Mouse (Mus musculus) myocyte (in vitro differentiated cells): ENCODE data around the gene Rapgef5. TPM values are rescaled to one million over a fixed set of nuclear protein-coding genes. Genes with fewer than 3 reads are reported as not detected.

Experiments
- H3K27me3 ChIP-seq: one replicate; pipeline ENCODE4 v1.6.1; 2011; ENCODE audit not compliant: control insufficient read depth, insufficient read depth, insufficient read length
- H3K36me3 ChIP-seq: one replicate; pipeline ENCODE4 v1.6.1; 2011; ENCODE audit not compliant: control insufficient read depth, insufficient read depth
- H3K4me2 ChIP-seq: one replicate; pipeline ENCODE4 v1.6.1; 2011; ENCODE audit warnings: low read depth, control low read depth
- H3K4me3 ChIP-seq: one replicate; pipeline ENCODE4 v1.5.1; 2011; ENCODE audit warnings: mild to moderate bottlenecking, control low read depth, moderate library complexity
- H3K79me2 ChIP-seq: one replicate; pipeline ENCODE4 v1.6.1; 2011; ENCODE audit not compliant: control insufficient read depth, insufficient read depth
- H3ac ChIP-seq: one replicate; pipeline ENCODE4 v1.6.1; 2011; ENCODE audit not compliant: control insufficient read depth, insufficient read length
- CEBPB ChIP-seq: IDR thresholded peaks from 2 replicates; pipeline ENCODE4 v1.6.1; 2011; ENCODE audit warnings: mild to moderate bottlenecking, moderate library complexity; ENCODE audit not compliant: poor library complexity, insufficient read depth, severe bottlenecking
- E2F4 ChIP-seq: IDR thresholded peaks from one replicate; pipeline ENCODE4 v1.6.1; 2011; ENCODE audit warnings: mild to moderate bottlenecking, control low read depth, moderate library complexity; ENCODE audit not compliant: insufficient read depth
- MAX ChIP-seq: IDR thresholded peaks from one replicate; pipeline ENCODE4 v1.6.1; 2011; ENCODE audit warnings: low read depth, mild to moderate bottlenecking, control low read depth
- MYOD1 ChIP-seq, 3 experiments: IDR thresholded peaks; one replicate each; pipeline ENCODE4 v1.6.1; 2011; ENCODE audit warnings: control low read depth in 2 of 3, low read depth in 2 of 3, mild to moderate bottlenecking in 2 of 3, moderate library complexity in 1 of 3; ENCODE audit not compliant: insufficient read length in 2 of 3, control insufficient read depth in 1 of 3
- MYOG ChIP-seq, 3 experiments: IDR thresholded peaks; one replicate each; pipeline ENCODE4 v1.6.1; 2011; ENCODE audit warnings: control low read depth in 2 of 3, low read depth in 2 of 3, mild to moderate bottlenecking in 2 of 3; ENCODE audit not compliant: insufficient read length in 2 of 3, control insufficient read depth in 1 of 3, insufficient read depth in 1 of 3
- POLR2A ChIP-seq: IDR thresholded peaks from one replicate; pipeline ENCODE4 v1.6.1; 2011; ENCODE audit warnings: low read depth, mild to moderate bottlenecking, control low read depth, moderate library complexity; ENCODE audit not compliant: insufficient read length
- POLR2AphosphoS2 ChIP-seq: IDR thresholded peaks from one replicate; pipeline ENCODE4 v1.6.1; 2011; ENCODE audit warnings: low read depth, control low read depth; ENCODE audit not compliant: insufficient read length
- REST ChIP-seq: IDR thresholded peaks from one replicate; pipeline ENCODE4 v1.6.1; 2011; ENCODE audit warnings: mild to moderate bottlenecking, control low read depth, moderate library complexity; ENCODE audit not compliant: insufficient read depth, insufficient read length
- SRF ChIP-seq: IDR thresholded peaks from one replicate; pipeline ENCODE4 v1.6.1; 2011; ENCODE audit warnings: low read depth; ENCODE audit not compliant: control insufficient read depth, insufficient read length
- TCF12 ChIP-seq: IDR thresholded peaks from one replicate; pipeline ENCODE4 v1.6.1; 2011; ENCODE audit warnings: mild to moderate bottlenecking, control low read depth; ENCODE audit not compliant: poor library complexity, insufficient read depth, severe bottlenecking
- TCF3 ChIP-seq: IDR thresholded peaks from one replicate; pipeline ENCODE4 v1.6.1; 2011; ENCODE audit warnings: low read depth, control low read depth; ENCODE audit not compliant: insufficient read length
- USF1 ChIP-seq: IDR thresholded peaks from one replicate; pipeline ENCODE4 v1.6.1; 2011; ENCODE audit warnings: low read depth, mild to moderate bottlenecking, control low read depth, moderate library complexity
- polyA plus RNA-seq: library from polyadenylated mRNA; unstranded; fragments of >200 nt; fragmentation: generic; extraction: Trizol; gene quantifications from one replicate; pipeline ENCODE4 v1.2.1, GENCODE M21; 2012; ENCODE audit warnings: missing spikeins

Rapgef5 gene
- polyA plus RNA-seq, 1 experiment, result 0.01 TPM

GRCm38 (mm10) chr12:117592583-117592982, 76.3 kb downstream of the Rapgef5 start:
- TF ChIP-seq REST (no peak), MAX (no peak), POLR2A (no peak)
- no peak overlapping the region for H3ac ChIP-seq
- H3K79me2 ChIP-seq, result no peaks in the 10 kb centered on the region

DNA sequence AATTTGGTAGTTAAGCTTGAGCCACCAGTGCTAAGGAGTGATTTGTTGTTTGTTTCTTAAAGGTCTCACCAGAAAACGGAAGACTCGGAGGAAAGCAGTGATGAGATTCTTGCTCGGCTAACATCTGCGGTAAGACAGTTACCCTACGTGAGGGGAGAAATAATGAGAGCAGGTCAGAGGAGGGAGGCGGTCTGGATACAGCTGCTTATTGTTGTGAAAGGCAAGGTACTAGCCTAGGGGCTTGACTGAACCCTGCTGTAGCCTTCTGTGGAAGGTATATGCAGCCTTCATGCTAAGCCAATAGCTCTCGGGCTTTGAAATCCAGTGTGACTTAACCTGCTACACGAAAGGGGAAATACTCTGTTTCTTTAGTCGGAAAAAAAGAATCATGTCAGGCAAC, 78.9 kb downstream of the Rapgef5 start:
- H3ac ChIP-seq, result no peak overlapping the region
- no peaks in the 10 kb centered on the region for H3K36me3 ChIP-seq
- TF ChIP-seq USF1 (no peak), MAX (no peak), CEBPB (no peak), POLR2A (no peak)
- no peaks in the 10 kb centered on the region for H3K79me2 ChIP-seq
- H3K4me2 ChIP-seq, result no peak overlapping the region
- H3K27me3 ChIP-seq, result no peaks in the 10 kb centered on the region
- H3K4me3 ChIP-seq, result no peak overlapping the region

More at GRCm38 (mm10) chr12:117592583-117592982, 76.3 kb downstream of the Rapgef5 start:
- no peak overlapping the region for H3K4me3 ChIP-seq
- no peak overlapping the region for H3K4me2 ChIP-seq
- no peaks in the 10 kb centered on the region for H3K27me3 ChIP-seq
- no peaks in the 10 kb centered on the region for H3K36me3 ChIP-seq

- no peaks in the 10 kb centered on the region for H3K36me3 ChIP-seq
- H3ac ChIP-seq, result no peak overlapping the region
- no peak overlapping the region for H3K4me3 ChIP-seq
- TF ChIP-seq USF1 (no peak), MAX (no peak), CEBPB (no peak), POLR2AphosphoS2 (no peak), MYOD1 (IDR thresholded peaks at IDR 0.05; ENCODE audit: control insufficient read depth in 1 of 3, insufficient read length in 2 of 3, low read depth in 2 of 3) (no peak), TCF3 (no peak), REST (no peak), MYOG (IDR thresholded peaks at IDR 0.05; ENCODE audit: control insufficient read depth in 1 of 3, insufficient read depth in 1 of 3, insufficient read length in 2 of 3, low read depth in 2 of 3) (no peak), TCF12 (no peak), SRF (no peak), E2F4 (no peak), POLR2A (no peak)
- no peaks in the 10 kb centered on the region for H3K27me3 ChIP-seq
- no peaks in the 10 kb centered on the region for H3K79me2 ChIP-seq
- no peak overlapping the region for H3K4me2 ChIP-seq
These were observed 81.9 kb downstream of the Rapgef5 start for GRCm38 (mm10) chr12:117598190-117598589.

DNA sequence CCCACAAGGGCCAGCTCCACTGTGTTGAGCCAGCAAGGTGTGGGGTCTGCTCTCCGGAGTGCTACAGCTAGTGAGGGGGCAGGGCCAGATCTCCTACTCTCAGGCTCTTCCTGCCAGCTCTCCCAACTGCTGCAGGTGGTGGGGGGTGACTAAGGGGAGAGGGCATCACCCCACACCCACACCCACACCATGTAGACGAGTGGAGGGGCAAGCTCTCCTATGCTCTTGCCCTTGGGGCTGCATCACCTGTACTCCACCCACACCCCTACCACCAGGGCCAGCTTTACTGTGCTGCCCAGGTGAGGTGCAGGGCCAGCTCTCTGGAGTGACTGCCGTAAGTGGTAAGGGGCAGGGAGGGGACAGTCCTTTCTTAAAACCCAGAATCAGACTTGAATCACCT, 89.7 kb downstream of the Rapgef5 start:
- Histone ChIP-seq H3ac (no peak overlapping the region), H3K4me2 (no peak overlapping the region), H3K36me3 (no peaks in the 10 kb centered on the region), H3K27me3 (no peaks in the 10 kb centered on the region), H3K79me2 (no peaks in the 10 kb centered on the region), H3K4me3 (no peak overlapping the region)
- TF ChIP-seq SRF (no peak), POLR2AphosphoS2 (no peak), REST (no peak), TCF3 (no peak), MAX (no peak), POLR2A (no peak), CEBPB (no peak), MYOG (IDR thresholded peaks at IDR 0.05; ENCODE audit: control insufficient read depth in 1 of 3, insufficient read depth in 1 of 3, insufficient read length in 2 of 3, low read depth in 2 of 3) (no peak), TCF12 (no peak), MYOD1 (IDR thresholded peaks at IDR 0.05; ENCODE audit: control insufficient read depth in 1 of 3, insufficient read length in 2 of 3, low read depth in 2 of 3) (no peak), E2F4 (no peak), USF1 (no peak)

GRCm38 (mm10) chr12:117612715-117613114, 96.4 kb downstream of the Rapgef5 start:
- TF ChIP-seq SRF, result no peak
- no peak for TF ChIP-seq MAX
- no peak for TF ChIP-seq USF1
- TF ChIP-seq E2F4, result no peak
- TF ChIP-seq MYOD1 (IDR thresholded peaks at IDR 0.05; ENCODE audit: control insufficient read depth in 1 of 3, insufficient read length in 2 of 3, low read depth in 2 of 3), result no peak
- no peak for TF ChIP-seq TCF12
- no peak for TF ChIP-seq CEBPB
- TF ChIP-seq POLR2AphosphoS2, result no peak
- TF ChIP-seq REST, result no peak
- no peak for TF ChIP-seq MYOG (IDR thresholded peaks at IDR 0.05; ENCODE audit: control insufficient read depth in 1 of 3, insufficient read depth in 1 of 3, insufficient read length in 2 of 3, low read depth in 2 of 3)
- TF ChIP-seq POLR2A, result no peak
- no peak for TF ChIP-seq TCF3
- no peaks in the 10 kb centered on the region for H3K36me3 ChIP-seq
- H3K79me2 ChIP-seq, result no peaks in the 10 kb centered on the region
- no peak overlapping the region for H3K4me2 ChIP-seq
- no peak overlapping the region for H3K4me3 ChIP-seq
- no peak overlapping the region for H3ac ChIP-seq
- no peaks in the 10 kb centered on the region for H3K27me3 ChIP-seq
